Mouse (Mus musculus): ENCODE data around the gene Tab2. TPM values are rescaled to one million over a fixed set of nuclear protein-coding genes. Genes with fewer than 3 reads are reported as not detected.

Gene Tab2
- polyA plus RNA-seq, 1 experiment from 2014 or later = 18.8 TPM

GRCm38 (mm10) chr10:7943006-7943405 is 13.0 kb downstream of the Tab2 start:
- H3K4me1 ChIP-seq = peaks cover 3% of the 10 kb centered on the region; the same call in 1 of the 2 replicates
- H3K27me3 ChIP-seq (replicated peaks) = no peaks in the 10 kb centered on the region
- peaks cover 3% of the 10 kb centered on the region; the same call in 1 of the 2 replicates for H3K36me3 ChIP-seq
- no peaks in the 10 kb centered on the region for H3K9me3 ChIP-seq
- H3K4me3 ChIP-seq (replicated peaks) = no peak overlapping the region
- ATAC-seq (ENCODE audit: insufficient read depth, low FRiP score, low read depth) = no peak
- no peak overlapping the region for H3K4me2 ChIP-seq
- WGBS = 25% methylated on average over 3 of the region's 3 CpGs
- H3K27ac ChIP-seq = no peak overlapping the region
- H3K9ac ChIP-seq = no peak overlapping the region

DNA sequence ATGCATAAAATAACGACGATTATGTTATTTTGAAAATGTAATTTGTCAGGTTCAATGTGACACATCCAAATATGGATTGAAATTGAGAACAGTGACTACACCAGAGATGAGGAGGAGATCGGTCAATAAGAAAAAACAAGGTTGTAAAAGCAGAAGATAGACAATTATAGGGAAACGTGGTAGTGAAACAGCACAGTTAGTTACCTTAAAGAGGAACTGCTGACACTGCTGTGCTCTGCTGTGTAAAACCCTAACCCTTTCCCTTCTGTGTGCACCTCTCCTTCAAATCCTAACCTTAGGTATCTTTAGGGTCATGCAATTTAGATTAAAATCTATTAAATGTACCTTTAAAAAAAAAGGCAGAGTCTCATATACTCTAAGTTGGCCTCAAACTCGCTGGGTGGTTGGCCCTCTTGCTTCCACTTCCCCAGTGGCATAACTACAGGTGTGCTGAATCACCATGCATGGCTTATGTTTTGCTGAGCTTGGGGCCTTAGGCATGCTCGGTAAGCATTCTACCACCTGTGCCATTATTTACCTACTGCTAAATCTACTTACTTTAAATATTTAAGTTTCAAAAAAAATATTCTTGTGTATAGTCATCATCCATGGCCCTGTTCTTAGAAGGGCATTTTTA is 19.4 kb downstream of the Tab2 start:
- Histone ChIP-seq H3K27me3 (replicated peaks) (no peaks in the 10 kb centered on the region), H3K36me3 (peaks cover 3% of the 10 kb centered on the region; the same call in 1 of the 2 replicates), H3K9me3 (no peaks in the 10 kb centered on the region), H3K4me1 (peaks cover 2% of the 10 kb centered on the region; the same call in 1 of the 2 replicates), H3K4me2 (no peak overlapping the region), H3K27ac (no peak overlapping the region), H3K4me3 (replicated peaks) (no peak overlapping the region), H3K9ac (no peak overlapping the region)
- WGBS = 60% methylated on average over 6 of the region's 6 CpGs
- ATAC-seq (ENCODE audit: insufficient read depth, low FRiP score, low read depth) = no peak

GRCm38 (mm10) chr10:7932958-7933357 is 23.1 kb downstream of the Tab2 start:
- 84% methylated on average over 2 of the region's 2 CpGs for WGBS
- no peak for ATAC-seq (ENCODE audit: insufficient read depth, low FRiP score, low read depth)
- no peak overlapping the region for H3K9ac ChIP-seq
- peaks cover 2% of the 10 kb centered on the region; the same call in 1 of the 2 replicates for H3K4me1 ChIP-seq
- no peaks in the 10 kb centered on the region for H3K27me3 ChIP-seq (replicated peaks)
- no peaks in the 10 kb centered on the region for H3K9me3 ChIP-seq
- peaks cover 4% of the 10 kb centered on the region; the same call in 1 of the 2 replicates for H3K36me3 ChIP-seq
- no peak overlapping the region for H3K4me3 ChIP-seq (replicated peaks)
- no peak overlapping the region for H3K4me2 ChIP-seq
- H3K27ac ChIP-seq = no peak overlapping the region

GRCm38 (mm10) chr10:7928996-7929395 is 27.0 kb downstream of the Tab2 start:
- Histone ChIP-seq H3K27me3 (replicated peaks) (no peaks in the 10 kb centered on the region), H3K4me1 (no peaks in the 10 kb centered on the region), H3K4me3 (replicated peaks) (no peak overlapping the region), H3K9me3 (no peaks in the 10 kb centered on the region), H3K36me3 (peaks cover 4% of the 10 kb centered on the region; the same call in 1 of the 2 replicates), H3K27ac (no peak overlapping the region), H3K9ac (no peak overlapping the region), H3K4me2 (no peak overlapping the region)
- ATAC-seq (ENCODE audit: insufficient read depth, low FRiP score, low read depth) = no peak
- 80% methylated on average over 9 of the region's 9 CpGs for WGBS

- WGBS = 68% methylated on average over 11 of the region's 11 CpGs
- Histone ChIP-seq H3K4me1 (no peaks in the 10 kb centered on the region), H3K36me3 (peaks cover 12% of the 10 kb centered on the region; the same call in 1 of the 2 replicates), H3K9me3 (no peaks in the 10 kb centered on the region), H3K4me3 (replicated peaks) (no peak overlapping the region), H3K27ac (no peak overlapping the region), H3K4me2 (no peak overlapping the region), H3K9ac (no peak overlapping the region), H3K27me3 (replicated peaks) (no peaks in the 10 kb centered on the region)
- no peak for ATAC-seq (ENCODE audit: insufficient read depth, low FRiP score, low read depth)
Measured at GRCm38 (mm10) chr10:7925481-7925880, 30.5 kb downstream of the Tab2 start.

DNA sequence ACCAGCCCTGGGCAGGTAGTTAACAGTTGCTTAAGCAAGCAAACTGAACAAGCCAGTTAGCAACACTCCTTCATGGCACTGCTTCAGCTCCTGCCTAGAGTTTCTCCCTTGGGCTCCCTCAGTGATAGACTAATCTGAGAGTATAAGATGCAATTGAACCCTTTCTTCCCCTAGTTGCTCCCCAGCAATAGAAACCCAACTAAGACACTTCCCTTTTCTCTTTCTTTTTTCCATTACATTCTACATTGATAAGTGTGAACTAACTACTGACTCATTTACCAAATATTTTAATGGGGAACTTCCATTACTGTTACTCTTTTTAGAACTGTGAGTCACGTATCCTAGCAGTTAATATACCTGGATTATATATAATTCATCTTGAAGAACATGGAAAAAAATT is 32.6 kb downstream of the Tab2 start:
- Histone ChIP-seq H3K36me3 (peaks cover 29% of the 10 kb centered on the region), H3K9me3 (no peaks in the 10 kb centered on the region), H3K27ac (no peak overlapping the region), H3K4me1 (no peaks in the 10 kb centered on the region), H3K4me2 (no peak overlapping the region), H3K4me3 (replicated peaks) (no peak overlapping the region), H3K27me3 (replicated peaks) (no peaks in the 10 kb centered on the region), H3K9ac (no peak overlapping the region)
- ATAC-seq (ENCODE audit: insufficient read depth, low FRiP score, low read depth) = no peak
- 90% methylated on average over 1 of the region's 1 CpGs for WGBS

GRCm38 (mm10) chr10:7911268-7911667 is 44.8 kb downstream of the Tab2 start:
- H3K4me3 ChIP-seq (replicated peaks) = no peak overlapping the region
- H3K9me3 ChIP-seq = no peaks in the 10 kb centered on the region
- H3K4me1 ChIP-seq = no peaks in the 10 kb centered on the region
- 74% methylated on average over 10 of the region's 10 CpGs for WGBS
- H3K9ac ChIP-seq = no peak overlapping the region
- no peak overlapping the region for H3K27ac ChIP-seq
- H3K27me3 ChIP-seq (replicated peaks) = no peaks in the 10 kb centered on the region
- no peak for ATAC-seq (ENCODE audit: insufficient read depth, low FRiP score, low read depth)
- no peak overlapping the region for H3K4me2 ChIP-seq
- H3K36me3 ChIP-seq = peaks cover 39% of the 10 kb centered on the region

- no peak overlapping the region for H3K9ac ChIP-seq
- H3K4me1 ChIP-seq = no peaks in the 10 kb centered on the region
- H3K27ac ChIP-seq = no peak overlapping the region
- no peaks in the 10 kb centered on the region for H3K27me3 ChIP-seq (replicated peaks)
- no peak overlapping the region for H3K4me2 ChIP-seq
- H3K9me3 ChIP-seq = no peaks in the 10 kb centered on the region
- H3K4me3 ChIP-seq (replicated peaks) = no peak overlapping the region
- H3K36me3 ChIP-seq = peaks cover 49% of the 10 kb centered on the region
- 82% methylated on average over 12 of the region's 12 CpGs for WGBS
- ATAC-seq (ENCODE audit: insufficient read depth, low FRiP score, low read depth) = no peak
Measured at GRCm38 (mm10) chr10:7907151-7907550, 48.9 kb downstream of the Tab2 start.

GRCm38 (mm10) chr10:7904157-7904556 is 51.9 kb downstream of the Tab2 start:
- ATAC-seq (ENCODE audit: insufficient read depth, low FRiP score, low read depth) = no peak
- 95% methylated on average over 5 of the region's 5 CpGs for WGBS
- H3K9ac ChIP-seq = no peak overlapping the region
- H3K27me3 ChIP-seq (replicated peaks) = no peaks in the 10 kb centered on the region
- no peak overlapping the region for H3K4me2 ChIP-seq
- H3K4me1 ChIP-seq = no peaks in the 10 kb centered on the region
- no peaks in the 10 kb centered on the region for H3K9me3 ChIP-seq
- H3K27ac ChIP-seq = no peak overlapping the region
- no peak overlapping the region for H3K4me3 ChIP-seq (replicated peaks)
- peaks cover 39% of the 10 kb centered on the region for H3K36me3 ChIP-seq

DNA sequence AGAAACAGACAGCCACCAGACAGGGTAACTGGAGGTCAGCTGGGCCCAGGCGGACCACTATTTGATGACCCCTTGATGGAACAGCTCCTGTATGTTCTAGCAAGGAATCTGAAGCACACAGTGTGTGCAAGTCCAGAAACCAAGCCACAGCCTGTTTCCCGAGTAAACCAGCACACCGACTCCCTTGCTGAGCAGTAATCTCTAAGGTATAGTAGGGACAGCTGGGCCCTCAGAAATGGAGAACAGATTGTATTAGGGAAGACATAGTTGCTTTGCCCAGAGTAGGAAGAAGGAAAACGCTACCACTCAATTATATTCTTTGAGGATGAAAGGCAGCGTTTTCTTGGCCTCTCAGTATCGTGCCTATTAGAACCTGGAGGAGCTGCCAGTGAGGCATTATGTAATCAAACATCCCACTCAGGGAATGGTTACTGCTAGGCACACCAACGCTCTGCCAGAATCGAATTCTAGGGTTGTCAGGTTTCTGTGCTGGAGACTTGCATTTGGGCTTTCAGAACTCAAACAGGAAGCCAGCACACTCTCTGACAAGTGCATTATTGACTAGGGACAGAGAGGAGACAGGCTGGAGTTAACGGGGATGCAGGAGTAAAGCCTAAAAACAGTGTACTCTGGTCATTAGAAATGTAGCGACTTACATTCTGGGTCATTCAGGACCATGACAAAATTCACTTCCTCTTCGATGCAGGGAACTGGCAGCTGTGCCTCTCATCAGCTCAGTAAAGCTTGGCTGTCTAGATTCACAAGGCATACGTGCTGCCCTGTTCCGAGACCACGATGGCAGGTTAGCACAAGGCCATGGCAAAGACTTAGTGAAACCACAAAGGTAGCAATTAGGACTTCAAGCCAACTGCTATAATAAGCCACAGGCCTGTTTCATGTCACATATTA is 55.1 kb downstream of the Tab2 start:
- Histone ChIP-seq H3K9me3 (no peaks in the 10 kb centered on the region), H3K4me2 (no peak overlapping the region), H3K4me1 (no peaks in the 10 kb centered on the region), H3K4me3 (replicated peaks) (no peak overlapping the region), H3K36me3 (0 out of 2 replicates have a peak, but pooled peaks cover 20% of the 10 kb centered on the region), H3K27ac (no peak overlapping the region), H3K9ac (no peak overlapping the region), H3K27me3 (replicated peaks) (no peaks in the 10 kb centered on the region)
- 92% methylated on average over 14 of the region's 14 CpGs for WGBS
- no peak for ATAC-seq (ENCODE audit: insufficient read depth, low FRiP score, low read depth)

- Histone ChIP-seq H3K9me3 (no peaks in the 10 kb centered on the region), H3K4me2 (no peak overlapping the region), H3K4me1 (no peaks in the 10 kb centered on the region), H3K36me3 (no peaks in the 10 kb centered on the region), H3K27ac (no peak overlapping the region), H3K4me3 (replicated peaks) (no peak overlapping the region), H3K9ac (no peak overlapping the region), H3K27me3 (replicated peaks) (no peaks in the 10 kb centered on the region)
- WGBS = 76% methylated on average over 11 of the region's 11 CpGs
- ATAC-seq (ENCODE audit: insufficient read depth, low FRiP score, low read depth) = no peak
Measured at GRCm38 (mm10) chr10:7888256-7888868, 67.7 kb downstream of the Tab2 start.

- H3K4me2 ChIP-seq = no peak overlapping the region
- no peaks in the 10 kb centered on the region for H3K36me3 ChIP-seq
- H3K9ac ChIP-seq = no peak overlapping the region
- H3K27me3 ChIP-seq (replicated peaks) = no peaks in the 10 kb centered on the region
- no peak overlapping the region for H3K4me3 ChIP-seq (replicated peaks)
- H3K27ac ChIP-seq = no peak overlapping the region
- no peaks in the 10 kb centered on the region for H3K4me1 ChIP-seq
- WGBS = 8% methylated on average over 5 of the region's 5 CpGs
- no peak for ATAC-seq (ENCODE audit: insufficient read depth, low FRiP score, low read depth)
- no peaks in the 10 kb centered on the region for H3K9me3 ChIP-seq
Measured at GRCm38 (mm10) chr10:7883524-7883923, 72.5 kb downstream of the Tab2 start.
